Mouse (Mus musculus) bone marrow, adult 2 months (tissue): ENCODE measurements around the gene Gtsf1. TPM values are rescaled to one million over a fixed set of nuclear protein-coding genes. Genes with fewer than 3 reads are reported as not detected.
A peak's percentile ranks its signal among the peaks of the same experiment; 100 is the strongest.

Experiments
- H3K27ac ChIP-seq: fragments of 200-500 bp; 2 replicates; pipeline ENCODE4 v1.5.1; 2012; ENCODE audit warnings: low read depth, mild to moderate bottlenecking, control low read depth, inconsistent platforms, low read length; ENCODE audit not compliant: control insufficient read depth, poor library complexity, insufficient read depth
- H3K4me1 ChIP-seq: fragments of 200-500 bp; 2 replicates; pipeline ENCODE4 v1.6.1; 2011; ENCODE audit warnings: low read length; ENCODE audit not compliant: control insufficient read depth, insufficient read depth
- H3K4me3 ChIP-seq: fragments of 200-500 bp; replicated peaks from 2 replicates; pipeline ENCODE3; 2011; ENCODE audit warnings: mild to moderate bottlenecking, low read depth, low read length, control low read depth; ENCODE audit not compliant: control insufficient read depth
- CTCF ChIP-seq: fragments of 200-500 bp; IDR thresholded peaks from 2 replicates; pipeline ENCODE4 v1.5.1; 2011; ENCODE audit warnings: low read length, control low read depth; ENCODE audit not compliant: control insufficient read depth, insufficient read depth
- POLR2A ChIP-seq: fragments of 200-500 bp; IDR thresholded peaks from 2 replicates; pipeline ENCODE4 v1.6.1; 2011; ENCODE audit warnings: low read depth, mild to moderate bottlenecking, control low read depth, low read length, borderline replicate concordance; ENCODE audit not compliant: control insufficient read depth
- WGBS: fragments of 180-500 bp; shearing (Covaris S2); methylation state at CpG from one replicate; pipeline ENCODE4 v1.1.7; 2018; 5-methylcytosine and 5-hydroxymethylcytosine counted together
- polyA plus RNA-seq: library from polyadenylated mRNA; stranded (reverse); fragments of >200 nt; gene quantifications from 2 replicates; pipeline ENCODE4 v1.2.4, GENCODE M21; 2011; ENCODE audit warnings: low replicate concordance; ENCODE audit not compliant: missing spikeins, insufficient read depth, insufficient read length

The Gtsf1 gene
- 2.9 TPM in 1 of 2 replicates, not detected in the other for polyA plus RNA-seq

- TF ChIP-seq CTCF (no peak), POLR2A (no peak)
- H3K27ac ChIP-seq = no peak within 1 kb of the TSS
- no peak within 1 kb of the TSS for H3K4me3 ChIP-seq
- WGBS = 74% methylated on average over 16 of the region's 16 CpGs
- no peaks in the 10 kb centered on the region for H3K4me1 ChIP-seq
These were observed at the start of gene Gtsf1 for GRCm38 (mm10) chr15:103430241-103430640. TSS of gene Gtsf1 (minus strand) at chr15:103430470.

DNA sequence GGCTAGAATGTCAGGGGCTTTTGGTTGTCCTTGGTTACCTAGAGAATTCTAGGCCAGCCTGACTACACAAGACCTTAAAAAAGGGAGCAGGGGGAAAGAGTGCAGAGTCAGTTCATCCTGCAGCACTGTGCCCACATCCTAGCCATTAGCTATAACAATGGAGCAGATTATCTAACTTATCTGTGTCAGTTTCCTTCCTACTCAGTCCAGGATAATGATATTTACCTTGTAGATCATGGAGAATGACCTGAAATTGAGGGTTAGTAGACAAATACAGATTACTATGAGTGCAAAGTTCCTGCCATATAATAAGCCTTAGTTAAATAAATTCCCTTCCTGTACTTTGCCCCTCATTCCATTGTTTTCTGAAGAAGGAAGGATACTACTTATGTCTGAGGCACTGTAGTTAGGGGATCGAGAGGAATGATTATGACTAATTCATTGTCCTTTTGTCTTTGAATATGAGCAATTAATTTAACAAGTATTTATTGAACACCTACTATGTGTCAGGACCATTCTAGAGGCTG, 48.9 kb upstream of the Gtsf1 start:
- H3K4me1 ChIP-seq = no peaks in the 10 kb centered on the region
- TF ChIP-seq POLR2A (no peak), CTCF (no peak)

GRCm38 (mm10) chr15:103473769-103474168, 43.5 kb upstream of the Gtsf1 start:
- TF ChIP-seq POLR2A (no peak), CTCF (no peak)
- 84% methylated on average over 5 of the region's 5 CpGs for WGBS
- Histone ChIP-seq H3K4me3 (no peak overlapping the region), H3K4me1 (no peaks in the 10 kb centered on the region), H3K27ac (no peak overlapping the region)

More for the DNA sequence above, 48.9 kb upstream of the Gtsf1 start:
- H3K4me3 ChIP-seq = no peak overlapping the region
- WGBS = 80% methylated on average over 1 of the region's 1 CpGs
- H3K27ac ChIP-seq = no peak overlapping the region

- 86% methylated on average over 7 of the region's 7 CpGs for WGBS
- no peaks in the 10 kb centered on the region for H3K4me1 ChIP-seq
- H3K27ac ChIP-seq = no peak overlapping the region
- TF ChIP-seq CTCF = no peak
- TF ChIP-seq POLR2A = no peak
- H3K4me3 ChIP-seq = no peak overlapping the region
These were observed 42.9 kb upstream of the Gtsf1 start for GRCm38 (mm10) chr15:103473182-103473581.

GRCm38 (mm10) chr15:103472265-103472664, 42.0 kb upstream of the Gtsf1 start:
- 84% methylated on average over 3 of the region's 3 CpGs for WGBS
- Histone ChIP-seq H3K4me3 (no peak overlapping the region), H3K27ac (no peak overlapping the region), H3K4me1 (no peaks in the 10 kb centered on the region)
- TF ChIP-seq CTCF = no peak
- no peak for TF ChIP-seq POLR2A

- no peak for TF ChIP-seq POLR2A
- TF ChIP-seq CTCF = no peak
- Histone ChIP-seq H3K4me3 (no peak overlapping the region), H3K27ac (no peak overlapping the region), H3K4me1 (no peaks in the 10 kb centered on the region)
- WGBS = 78% methylated on average over 7 of the region's 7 CpGs
These were observed 41.4 kb upstream of the Gtsf1 start for GRCm38 (mm10) chr15:103471488-103472194.

DNA sequence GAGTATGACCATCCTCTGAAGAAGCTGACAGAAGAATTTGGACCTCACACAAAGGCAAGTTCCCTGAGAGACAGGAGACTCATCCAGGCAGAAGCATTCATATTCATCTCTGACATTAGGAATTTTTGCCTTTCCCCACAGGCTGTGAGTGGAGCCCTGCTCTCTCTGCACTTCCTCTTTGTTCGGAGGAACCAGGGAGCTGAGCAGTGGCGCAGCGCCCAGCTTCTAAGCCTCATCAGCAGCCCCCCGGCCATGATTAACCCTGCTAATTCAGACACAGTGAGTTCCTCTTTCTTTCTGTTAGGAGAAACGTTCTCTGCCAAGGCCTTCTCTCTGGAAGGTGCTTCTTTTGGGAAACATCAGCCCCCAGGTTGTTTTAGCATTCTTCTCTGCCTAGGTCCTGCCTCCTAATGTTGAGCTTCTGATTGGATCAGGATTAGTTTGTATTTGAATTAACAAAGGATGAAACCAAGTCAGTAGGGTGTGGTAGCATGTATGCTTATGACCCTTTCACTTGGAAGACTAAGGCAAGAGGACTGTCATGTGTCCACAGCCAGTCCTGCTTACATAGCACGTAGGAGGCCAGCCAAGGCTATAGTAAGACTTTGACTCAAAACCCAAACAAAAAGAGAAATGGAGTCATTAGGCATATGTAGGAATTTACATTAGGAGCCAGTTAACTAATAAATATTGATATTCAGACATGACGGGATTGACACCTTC, 32.4 kb upstream of the Gtsf1 start:
- 45% methylated on average over 7 of the region's 7 CpGs for WGBS
- Histone ChIP-seq H3K4me1 (no peaks in the 10 kb centered on the region; the same call in 1 of the 2 replicates), H3K27ac (no peak overlapping the region), H3K4me3 (no peak overlapping the region)
- TF ChIP-seq POLR2A = no peak
- no peak for TF ChIP-seq CTCF

GRCm38 (mm10) chr15:103454449-103454848, 24.2 kb upstream of the Gtsf1 start:
- Histone ChIP-seq H3K4me3 (peak overlapping the region; percentile 67), H3K27ac (peak overlapping the region; percentile 43; the same call in 1 of the 2 replicates), H3K4me1 (peaks cover 1% of the 10 kb centered on the region; the same call in 1 of the 2 replicates)
- whole genome bisulfite sequencing = 3% methylated on average over 6 of the region's 6 CpGs
- TF ChIP-seq POLR2A (no peak), CTCF (no peak)
